Mouse (Mus musculus): ENCODE measurements at regions not wholly inside any gene's neighbourhood (a gene's known extent, or its start where the extent isn't known, plus 50 kb on each side); places are given as distances from the start of the nearest gene placed in this dataset.

GRCm38 (mm10) chr3:61294855-61295254 lies 66.6 kb upstream of the Rap2b start:
- H3K4me1 ChIP-seq (ENCODE audit: control insufficient read depth, insufficient read depth, low read depth, low read length): no peaks in the 10 kb centered on the region
- no peak overlapping the region for H3K4me3 ChIP-seq (ENCODE audit: low read length)
- H3K4me2 ChIP-seq (ENCODE audit: low read length): no peak overlapping the region
- H3K27ac ChIP-seq (ENCODE audit: low read depth, low read length): no peak overlapping the region
- H3K36me3 ChIP-seq (ENCODE audit: control insufficient read depth, insufficient read depth, low read length): no peaks in the 10 kb centered on the region
- 80% methylated on average over 6 of the region's 6 CpGs for WGBS
- ATAC-seq: no peak
- no peak overlapping the region for H3K9ac ChIP-seq (ENCODE audit: low read depth, low read length)
- no peaks in the 10 kb centered on the region for H3K27me3 ChIP-seq (replicated peaks; ENCODE audit: control insufficient read depth, insufficient read depth, low read length)
- H3K9me3 ChIP-seq (ENCODE audit: control insufficient read depth, low read length): no peaks in the 10 kb centered on the region

GRCm38 (mm10) chr3:61297290-61297689 lies 64.1 kb upstream of the Rap2b start:
- H3K27ac ChIP-seq (ENCODE audit: low read depth, low read length): no peak overlapping the region
- no peaks in the 10 kb centered on the region for H3K9me3 ChIP-seq (ENCODE audit: control insufficient read depth, low read length)
- WGBS: 61% methylated on average over 3 of the region's 3 CpGs
- no peak for ATAC-seq
- H3K36me3 ChIP-seq (ENCODE audit: control insufficient read depth, insufficient read depth, low read length): no peaks in the 10 kb centered on the region
- H3K4me2 ChIP-seq (ENCODE audit: low read length): no peak overlapping the region
- H3K4me3 ChIP-seq (ENCODE audit: low read length): no peak overlapping the region
- H3K9ac ChIP-seq (ENCODE audit: low read depth, low read length): no peak overlapping the region
- H3K27me3 ChIP-seq (replicated peaks; ENCODE audit: control insufficient read depth, insufficient read depth, low read length): no peaks in the 10 kb centered on the region
- H3K4me1 ChIP-seq (ENCODE audit: control insufficient read depth, insufficient read depth, low read depth, low read length): no peaks in the 10 kb centered on the region

GRCm38 (mm10) chr3:61302214-61302613 lies 59.2 kb upstream of the Rap2b start:
- H3K4me2 ChIP-seq (ENCODE audit: low read length): no peak overlapping the region
- H3K27ac ChIP-seq (ENCODE audit: low read depth, low read length): no peak overlapping the region
- H3K9ac ChIP-seq (ENCODE audit: low read depth, low read length): no peak overlapping the region
- no peak for ATAC-seq
- no peaks in the 10 kb centered on the region for H3K4me1 ChIP-seq (ENCODE audit: control insufficient read depth, insufficient read depth, low read depth, low read length)
- 92% methylated on average over 3 of the region's 3 CpGs for WGBS
- no peaks in the 10 kb centered on the region for H3K27me3 ChIP-seq (replicated peaks; ENCODE audit: control insufficient read depth, insufficient read depth, low read length)
- no peaks in the 10 kb centered on the region for H3K36me3 ChIP-seq (ENCODE audit: control insufficient read depth, insufficient read depth, low read length)
- no peak overlapping the region for H3K4me3 ChIP-seq (ENCODE audit: low read length)
- no peaks in the 10 kb centered on the region for H3K9me3 ChIP-seq (ENCODE audit: control insufficient read depth, low read length)

- Histone ChIP-seq H3K9me3 (ENCODE audit: control insufficient read depth, low read length) (no peaks in the 10 kb centered on the region), H3K4me1 (ENCODE audit: control insufficient read depth, insufficient read depth, low read depth, low read length) (no peaks in the 10 kb centered on the region), H3K4me2 (ENCODE audit: low read length) (no peak overlapping the region), H3K36me3 (ENCODE audit: control insufficient read depth, insufficient read depth, low read length) (no peaks in the 10 kb centered on the region), H3K4me3 (ENCODE audit: low read length) (no peak overlapping the region), H3K9ac (ENCODE audit: low read depth, low read length) (no peak overlapping the region), H3K27me3 (replicated peaks; ENCODE audit: control insufficient read depth, insufficient read depth, low read length) (no peaks in the 10 kb centered on the region), H3K27ac (ENCODE audit: low read depth, low read length) (no peak overlapping the region)
- no peak for ATAC-seq
- 74% methylated on average over 3 of the region's 3 CpGs for WGBS
Observed at GRCm38 (mm10) chr3:61303485-61303884, 58.0 kb upstream of the Rap2b start.

- no peaks in the 10 kb centered on the region for H3K9me3 ChIP-seq (ENCODE audit: control insufficient read depth, low read length)
- H3K36me3 ChIP-seq (ENCODE audit: control insufficient read depth, insufficient read depth, low read length): no peaks in the 10 kb centered on the region
- no peak overlapping the region for H3K9ac ChIP-seq (ENCODE audit: low read depth, low read length)
- no peaks in the 10 kb centered on the region for H3K27me3 ChIP-seq (replicated peaks; ENCODE audit: control insufficient read depth, insufficient read depth, low read length)
- ATAC-seq: no peak
- WGBS: 50% methylated on average over 2 of the region's 2 CpGs
- H3K4me1 ChIP-seq (ENCODE audit: control insufficient read depth, insufficient read depth, low read depth, low read length): no peaks in the 10 kb centered on the region
- H3K27ac ChIP-seq (ENCODE audit: low read depth, low read length): no peak overlapping the region
- H3K4me2 ChIP-seq (ENCODE audit: low read length): no peak overlapping the region
- no peak overlapping the region for H3K4me3 ChIP-seq (ENCODE audit: low read length)
Observed at GRCm38 (mm10) chr3:61306306-61306705, 55.1 kb upstream of the Rap2b start.

GRCm38 (mm10) chr3:61308764-61309163 lies 52.7 kb upstream of the Rap2b start:
- H3K27me3 ChIP-seq (replicated peaks; ENCODE audit: control insufficient read depth, insufficient read depth, low read length): no peaks in the 10 kb centered on the region
- H3K9me3 ChIP-seq (ENCODE audit: control insufficient read depth, low read length): no peaks in the 10 kb centered on the region
- WGBS: 96% methylated on average over 2 of the region's 2 CpGs

GRCm38 (mm10) chr3:61309197-61309596 lies 52.2 kb upstream of the Rap2b start:
- Histone ChIP-seq H3K27me3 (replicated peaks; ENCODE audit: control insufficient read depth, insufficient read depth, low read length) (no peaks in the 10 kb centered on the region), H3K9ac (ENCODE audit: low read depth, low read length) (no peak overlapping the region), H3K4me1 (ENCODE audit: control insufficient read depth, insufficient read depth, low read depth, low read length) (no peaks in the 10 kb centered on the region), H3K4me3 (ENCODE audit: low read length) (no peak overlapping the region), H3K27ac (ENCODE audit: low read depth, low read length) (no peak overlapping the region), H3K4me2 (ENCODE audit: low read length) (no peak overlapping the region), H3K9me3 (ENCODE audit: control insufficient read depth, low read length) (no peaks in the 10 kb centered on the region), H3K36me3 (ENCODE audit: control insufficient read depth, insufficient read depth, low read length) (no peaks in the 10 kb centered on the region)
- no peak for ATAC-seq
- WGBS: 92% methylated on average over 1 of the region's 1 CpGs

More at GRCm38 (mm10) chr3:61308764-61309163, 52.7 kb upstream of the Rap2b start:
- no peaks in the 10 kb centered on the region for H3K4me1 ChIP-seq (ENCODE audit: control insufficient read depth, insufficient read depth, low read depth, low read length)
- ATAC-seq: no peak
- no peak overlapping the region for H3K9ac ChIP-seq (ENCODE audit: low read depth, low read length)
- no peak overlapping the region for H3K27ac ChIP-seq (ENCODE audit: low read depth, low read length)
- H3K36me3 ChIP-seq (ENCODE audit: control insufficient read depth, insufficient read depth, low read length): no peaks in the 10 kb centered on the region
- H3K4me2 ChIP-seq (ENCODE audit: low read length): no peak overlapping the region
- H3K4me3 ChIP-seq (ENCODE audit: low read length): no peak overlapping the region
